28 mouse cellular contexts compared by ENCODE assay signal in the genomic region with DNA sequence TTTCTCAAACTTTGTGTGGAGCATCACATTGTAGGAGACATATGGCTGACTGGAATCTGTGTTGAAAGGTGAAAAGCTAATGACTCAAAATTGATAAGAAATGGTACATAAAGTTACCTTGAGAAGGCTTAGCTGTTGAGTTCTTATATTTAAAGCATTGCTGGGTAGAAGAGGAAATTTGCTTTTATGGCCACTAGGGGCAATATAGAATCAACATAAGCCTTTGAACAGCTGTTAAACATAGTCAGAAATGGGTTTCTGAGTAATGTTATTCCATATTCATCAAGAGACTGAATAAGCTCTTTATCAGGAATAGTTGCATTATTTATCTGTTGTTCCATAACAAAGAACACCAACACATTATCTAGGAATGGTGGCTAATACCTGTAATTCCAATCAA. TPM values are rescaled to one million over a fixed set of nuclear protein-coding genes. Genes with fewer than 3 reads are reported as not detected.
DNase-seq lines count a peak whose midpoint lies in the region; ATAC-seq and TF ChIP-seq lines count a peak whose summit lies in the region.
"Had no signal": no experiment of that assay in that cellular context is flagged by ENCODE, and none has a peak within 500 bp of the region (broad histone marks: within the 10 kb centered on the region; RNA-seq: fewer than 3 reads in every experiment).

No protein-coding gene starts in this region.

- no peak for DNase-seq in heart, adult 2 months
- no peak for DNase-seq in heart, embryonic 10.5 days (ENCODE audit: low spot score)
- DNase-seq in liver, postnatal 0 days, result no peak
- DNase-seq in liver, embryonic 11.5 days (ENCODE audit: low spot score), result no peak
- DNase-seq in 3T3-L1 (ENCODE audit: low read depth, low spot score) (peak; percentile 14), MEL (ENCODE audit: low read depth, low spot score) (peak; percentile 11)
- DNase-seq in testis, postnatal 10 days (ENCODE audit: low spot score), result no peak
- no peak for DNase-seq in cerebellum, adult 2 months
- DNase-seq: adrenal gland, postnatal 25 days; B cell, adult 2 months; cerebellum, adult 9-10 months; gastrocnemius, postnatal 10 days; heart, postnatal 10 days; kidney, adult 2 months; kidney, postnatal 25 days; left cerebral cortex, postnatal 4 days; lung, postnatal 10 days; right cerebral cortex, adult 18-20 months; thymus, postnatal 25 days had no signal

- intact Hi-C loops in heart, adult 2 months (cut with DNase I), result no loop called here

- no peaks in the 10 kb centered on the region for H3K27me3 ChIP-seq in heart, adult 2 months (ENCODE audit: control insufficient read depth, insufficient read depth, low read length)
- no peaks in the 10 kb centered on the region for H3K27me3 ChIP-seq in heart, embryonic 10.5 days (ENCODE audit: insufficient read depth, poor library complexity, severe bottlenecking)
- H3K27me3 ChIP-seq in liver, postnatal 0 days (ENCODE audit: insufficient read depth, low read length), result no peaks in the 10 kb centered on the region
- H3K27me3 ChIP-seq in liver, embryonic 11.5 days (replicated peaks; ENCODE audit: control insufficient read depth, insufficient read depth, low read length), result no peaks in the 10 kb centered on the region
- H3K27me3 ChIP-seq in MEL (ENCODE audit: control insufficient read depth in 1 of 2, insufficient read depth in 2 of 2, low read length in 2 of 2), result no peaks in the 10 kb centered on the region
- H3K27me3 ChIP-seq in cerebellum, adult 2 months (ENCODE audit: control insufficient read depth, insufficient read depth, low read length), result no peaks in the 10 kb centered on the region
- H3K27me3 ChIP-seq: heart, embryonic 12.5 days; limb, embryonic 15.5 days; liver, embryonic 15.5 days; midbrain, embryonic 12.5 days; neural tube, embryonic 12.5 days had no signal

- peaks cover 6% of the 10 kb centered on the region for H3K36me3 ChIP-seq in heart, adult 2 months (ENCODE audit: control insufficient read depth, insufficient read depth, low read length)
- H3K36me3 ChIP-seq in heart, embryonic 10.5 days, result no peaks in the 10 kb centered on the region
- no peaks in the 10 kb centered on the region for H3K36me3 ChIP-seq in liver, postnatal 0 days (replicated peaks; ENCODE audit: insufficient read depth, low read length)
- no peaks in the 10 kb centered on the region for H3K36me3 ChIP-seq in liver, embryonic 11.5 days (ENCODE audit: control insufficient read depth, insufficient read depth, low read length)
- no peaks in the 10 kb centered on the region for H3K36me3 ChIP-seq in MEL (ENCODE audit: control insufficient read depth in 1 of 2, insufficient read depth in 2 of 2, low read length in 2 of 2)
- H3K36me3 ChIP-seq: hindbrain, embryonic 10.5 days; limb, embryonic 15.5 days; liver, embryonic 15.5 days; midbrain, embryonic 12.5 days; neural tube, embryonic 12.5 days had no signal

- no peak overlapping the region for H3K4me3 ChIP-seq in heart, adult 2 months
- H3K4me3 ChIP-seq in heart, embryonic 10.5 days, result no peak overlapping the region
- H3K4me3 ChIP-seq in liver, postnatal 0 days (ENCODE audit: low read depth, low read length), result no peak overlapping the region
- no peak overlapping the region for H3K4me3 ChIP-seq in liver, embryonic 11.5 days (ENCODE audit: low read depth, low read length)
- H3K4me3 ChIP-seq in MEL (ENCODE audit: control insufficient read depth in 1 of 2, insufficient read depth in 1 of 2, low read depth in 2 of 2, low read length in 2 of 2), result no peak overlapping the region
- no peak overlapping the region for H3K4me3 ChIP-seq in cerebellum, adult 2 months (replicated peaks; ENCODE audit: insufficient read depth, low read depth, low read length)
- H3K4me3 ChIP-seq: heart, embryonic 12.5 days; hindbrain, embryonic 10.5 days; limb, embryonic 15.5 days; liver, embryonic 15.5 days; midbrain, embryonic 12.5 days; neural tube, embryonic 12.5 days had no signal

- peak; percentile 59 for TF ChIP-seq CTCF in heart, adult 2 months (IDR thresholded peaks at IDR 0.05)
- peak; percentile 35 for TF ChIP-seq CTCF in liver, postnatal 0 days (IDR thresholded peaks at IDR 0.05; ENCODE audit: low read depth)
- TF ChIP-seq CTCF in MEL (IDR thresholded peaks at IDR 0.05 in 2 of 3, conservative IDR thresholded peaks at IDR 0.05 in 1 of 3; ENCODE audit: control insufficient read depth in 1 of 3, insufficient read depth in 1 of 3, low read depth in 2 of 3, low read length in 3 of 3, poor library complexity in 1 of 3, severe bottlenecking in 1 of 3), result peak in 1 of 3 experiments; percentile 31; a peak in 2 of 6 replicates
- no peak for TF ChIP-seq CTCF in cerebellum, adult 2 months (IDR thresholded peaks at IDR 0.05; ENCODE audit: borderline replicate concordance, insufficient read depth, low read depth, low read length)

- H3K27ac ChIP-seq in heart, adult 2 months, result no peak overlapping the region
- H3K27ac ChIP-seq in heart, embryonic 10.5 days, result no peak overlapping the region
- no peak overlapping the region for H3K27ac ChIP-seq in liver, postnatal 0 days (ENCODE audit: low read depth)
- no peak overlapping the region for H3K27ac ChIP-seq in liver, embryonic 11.5 days (ENCODE audit: low read depth, low read length)
- H3K27ac ChIP-seq in MEL (ENCODE audit: control insufficient read depth, low read depth, low read length), result no peak overlapping the region
- H3K27ac ChIP-seq in cerebellum, adult 2 months (ENCODE audit: insufficient read depth, low read length), result no peak overlapping the region
- H3K27ac ChIP-seq: hindbrain, embryonic 10.5 days; limb, embryonic 15.5 days; liver, embryonic 15.5 days; midbrain, embryonic 12.5 days; neural tube, embryonic 12.5 days had no signal

- H3K79me2 ChIP-seq in heart, adult 2 months (replicated peaks; ENCODE audit: control insufficient read depth, insufficient read depth, low read length), result no peaks in the 10 kb centered on the region
- no peaks in the 10 kb centered on the region for H3K79me2 ChIP-seq in MEL (ENCODE audit: control insufficient read depth, insufficient read depth, low read length, poor library complexity)

- H3K4me1 ChIP-seq in heart, adult 2 months (ENCODE audit: control insufficient read depth, insufficient read depth, low read length), result no peaks in the 10 kb centered on the region; the same call in 1 of the 2 replicates
- H3K4me1 ChIP-seq in heart, embryonic 10.5 days, result no peaks in the 10 kb centered on the region
- H3K4me1 ChIP-seq in liver, postnatal 0 days (ENCODE audit: insufficient read depth), result no peaks in the 10 kb centered on the region
- no peaks in the 10 kb centered on the region for H3K4me1 ChIP-seq in liver, embryonic 11.5 days (replicated peaks; ENCODE audit: control insufficient read depth, insufficient read depth, low read length)
- H3K4me1 ChIP-seq in MEL (ENCODE audit: control insufficient read depth in 1 of 2, insufficient read depth in 2 of 2, low read length in 2 of 2), result no peaks in the 10 kb centered on the region
- no peaks in the 10 kb centered on the region for H3K4me1 ChIP-seq in cerebellum, adult 2 months (ENCODE audit: control insufficient read depth, insufficient read depth, low read length)
- H3K4me1 ChIP-seq: hindbrain, embryonic 10.5 days; limb, embryonic 15.5 days; liver, embryonic 15.5 days; midbrain, embryonic 12.5 days; neural tube, embryonic 12.5 days had no signal

- no peak for TF ChIP-seq POLR2A in heart, adult 2 months (IDR thresholded peaks at IDR 0.05; ENCODE audit: insufficient read depth, low read depth, low read length)
- TF ChIP-seq POLR2A in MEL (IDR thresholded peaks at IDR 0.05; ENCODE audit: control insufficient read depth in 1 of 2, insufficient read depth in 1 of 2, low read depth in 1 of 2, low read length in 2 of 2, poor library complexity in 1 of 2), result no peak
- no peak for TF ChIP-seq POLR2A in cerebellum, adult 2 months (IDR thresholded peaks at IDR 0.05; ENCODE audit: borderline replicate concordance, insufficient read depth, low read length)

- no peak for TF ChIP-seq EP300 in heart, adult 2 months (IDR thresholded peaks at IDR 0.05; ENCODE audit: insufficient read depth, low read depth, low read length)
- TF ChIP-seq EP300 in liver, postnatal 0 days (IDR thresholded peaks at IDR 0.05; ENCODE audit: low read depth), result no peak
- TF ChIP-seq EP300 in MEL (IDR thresholded peaks at IDR 0.05; ENCODE audit: low read depth in 1 of 2, low read length in 2 of 2), result no peak

- H3K9ac ChIP-seq in heart, adult 2 months (ENCODE audit: low read depth, low read length), result no peak overlapping the region
- H3K9ac ChIP-seq in liver, postnatal 0 days (replicated peaks), result no peak overlapping the region
- no peak overlapping the region for H3K9ac ChIP-seq in liver, embryonic 11.5 days (ENCODE audit: low read depth, low read length)
- H3K9ac ChIP-seq in MEL (ENCODE audit: control insufficient read depth, low read depth, low read length, poor library complexity, severe bottlenecking), result no peak overlapping the region
- H3K9ac ChIP-seq: heart, embryonic 12.5 days; limb, embryonic 15.5 days; liver, embryonic 15.5 days; midbrain, embryonic 12.5 days; neural tube, embryonic 12.5 days had no signal

- ATAC-seq in liver, postnatal 0 days, result no peak
- ATAC-seq in liver, embryonic 11.5 days (replicated peaks; ENCODE audit: low FRiP score), result no peak
- ATAC-seq: forebrain, embryonic 14.5 days had no signal

- TF ChIP-seq RAD21 in MEL (IDR thresholded peaks at IDR 0.05; ENCODE audit: low read depth, low read length), result no peak; the same call in 1 of the 2 replicates

- no peaks in the 10 kb centered on the region for H3K9me3 ChIP-seq in heart, embryonic 10.5 days
- no peaks in the 10 kb centered on the region for H3K9me3 ChIP-seq in liver, postnatal 0 days (ENCODE audit: low read length)
- no peaks in the 10 kb centered on the region for H3K9me3 ChIP-seq in liver, embryonic 11.5 days (ENCODE audit: control insufficient read depth, low read length)
- no peaks in the 10 kb centered on the region for H3K9me3 ChIP-seq in MEL (replicated peaks; ENCODE audit: insufficient read depth, low read length)
- H3K9me3 ChIP-seq: heart, embryonic 12.5 days; hindbrain, embryonic 10.5 days; limb, embryonic 15.5 days; liver, embryonic 15.5 days; midbrain, embryonic 12.5 days; neural tube, embryonic 12.5 days had no signal

- H3K4me2 ChIP-seq in liver, postnatal 0 days (ENCODE audit: low read depth, low read length), result no peak overlapping the region
- H3K4me2 ChIP-seq in liver, embryonic 11.5 days, result no peak overlapping the region
- H3K4me2 ChIP-seq: heart, embryonic 12.5 days; limb, embryonic 15.5 days; liver, embryonic 15.5 days; midbrain, embryonic 12.5 days; neural tube, embryonic 12.5 days had no signal

RNA-seq across cellular contexts. Expression of a gene that starts 38.2 kb away (rescaled TPM):
- 10 to 100 TPM; 25.2 to 30.9 TPM for total RNA-seq in heart, adult 2 months (2021)
- polyA plus RNA-seq in heart, adult 2 months (2012; rRNA removed), result 10.6 and 18.2 TPM in 2 replicates
- 9.3 and 13.9 TPM in 2 replicates for polyA plus RNA-seq in heart, embryonic 10.5 days (2016; fragmentation: Nextera tagmentation; extraction: Ambion mirVana)
- polyA plus RNA-seq in liver, postnatal 0 days (2015; fragmentation: Nextera tagmentation; extraction: Ambion mirVana), result 9.1 and 10.0 TPM in 2 replicates
- polyA plus RNA-seq in liver, embryonic 11.5 days (2014; fragmentation: Nextera tagmentation; extraction: Ambion mirVana), result 5.6 and 6.0 TPM in 2 replicates
- not detected in 2 replicates for total RNA-seq in MEL (2012; rRNA removed)
- not detected for polyA plus RNA-seq in MEL (2012; ENCODE audit: insufficient read depth in 1 of 2, insufficient read length in 2 of 2, low read depth in 1 of 2, low replicate concordance in 2 of 2, missing spikeins in 1 of 2)
- polyA plus RNA-seq in cerebellum, adult 2 months (2012; rRNA removed), result 2.3 and 3.0 TPM in 2 replicates

RNA-seq across cellular contexts. Expression of a gene that starts 45.6 kb away (rescaled TPM):
- total RNA-seq in heart, adult 2 months (2021), result under 1 TPM in 1 of 2 experiments, not detected in 1; 0.13 TPM
- polyA plus RNA-seq in heart, adult 2 months (2012; rRNA removed), result 0.15 and 0.16 TPM in 2 replicates
- 3.7 and 5.1 TPM in 2 replicates for polyA plus RNA-seq in heart, embryonic 10.5 days (2016; fragmentation: Nextera tagmentation; extraction: Ambion mirVana)
- polyA plus RNA-seq in liver, postnatal 0 days (2015; fragmentation: Nextera tagmentation; extraction: Ambion mirVana), result 0.07 TPM in 1 of 2 replicates, not detected in the other
- polyA plus RNA-seq in liver, embryonic 11.5 days (2014; fragmentation: Nextera tagmentation; extraction: Ambion mirVana), result 3.8 and 4.6 TPM in 2 replicates
- total RNA-seq in MEL (2012; rRNA removed), result not detected in 2 replicates
- polyA plus RNA-seq in MEL (2012; ENCODE audit: insufficient read depth in 1 of 2, insufficient read length in 2 of 2, low read depth in 1 of 2, low replicate concordance in 2 of 2, missing spikeins in 1 of 2), result not detected
- 32.9 and 35.6 TPM in 2 replicates for polyA plus RNA-seq in cerebellum, adult 2 months (2012; rRNA removed)
- total RNA-seq: granulocyte monocyte progenitor cell, adult 5-6 weeks; megakaryocyte, adult 5-6 weeks had no signal

Comparison
In these comparisons a context has a peak if more than half of its experiments do, and no peak if none do; other contexts are left out.
1. DNase-seq: peak in 3T3-L1 (single experiment) and MEL (single experiment); none in heart, adult 2 months (0 of 2), heart, embryonic 10.5 days (single experiment), liver, postnatal 0 days (single experiment), liver, embryonic 11.5 days (single experiment), testis, postnatal 10 days (single experiment) and cerebellum, adult 2 months (0 of 2).